In the genomic region with DNA sequence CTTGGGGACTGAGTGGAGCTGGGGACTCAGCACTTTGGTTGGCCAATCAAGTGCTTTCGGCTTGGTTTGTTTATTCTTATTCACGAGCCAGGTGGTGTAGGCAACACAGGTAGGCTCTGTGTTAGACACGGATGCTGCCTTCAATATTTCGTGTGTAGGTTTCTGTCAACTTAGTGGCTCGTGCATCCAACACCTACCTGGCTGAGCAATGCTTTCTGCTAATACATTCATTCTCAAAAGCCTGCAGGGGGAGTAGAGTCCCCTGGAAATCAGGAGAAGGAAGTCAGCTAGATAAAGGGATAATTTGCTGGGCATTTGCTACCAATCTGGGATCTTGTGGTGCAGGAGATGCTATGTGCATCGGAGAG, we compare ENCODE assay signal across 8 mouse cellular contexts. TPM values are rescaled to one million over a fixed set of nuclear protein-coding genes. Genes with fewer than 3 reads are reported as not detected.
DNase-seq lines count a peak whose midpoint lies in the region; ATAC-seq and TF ChIP-seq lines count a peak whose summit lies in the region.

No protein-coding gene starts in this region.

- peak; percentile 52 for DNase-seq in embryo, embryonic 10.5 days (ENCODE audit: low spot score)
- no peak for DNase-seq in embryo, embryonic 9.5 days (ENCODE audit: extremely low spot score)
- DNase-seq in testis, postnatal 10 days (ENCODE audit: low spot score): no peak
- no peak for DNase-seq in limb, embryonic 14.5 days (ENCODE audit: low spot score)
- DNase-seq in urinary bladder, postnatal 25 days (ENCODE audit: low spot score): no peak
- DNase-seq in cerebellum, adult 18-20 months: no peak
- DNase-seq in adrenal gland, postnatal 36 days: no peak

- no peak for TF ChIP-seq POLR2A in testis, adult 2 months (IDR thresholded peaks at IDR 0.05; ENCODE audit: control insufficient read depth, low read depth, low read length)
- TF ChIP-seq POLR2A in limb, embryonic 14.5 days (IDR thresholded peaks at IDR 0.05; ENCODE audit: borderline replicate concordance, extremely low read depth, insufficient read depth, insufficient read length): no peak

- no peak for ATAC-seq in limb, embryonic 14.5 days (ENCODE audit: low FRiP score, low read depth)

- no peak for TF ChIP-seq CTCF in testis, adult 2 months (IDR thresholded peaks at IDR 0.05; ENCODE audit: control insufficient read depth, insufficient read depth, insufficient replicate concordance, low read depth, low read length)

- no peaks in the 10 kb centered on the region for H3K36me3 ChIP-seq in testis, adult 2 months (ENCODE audit: control insufficient read depth, insufficient read depth, low read length)
- H3K36me3 ChIP-seq in limb, embryonic 14.5 days (ENCODE audit: control insufficient read depth, insufficient read depth, low read length): no peaks in the 10 kb centered on the region

- no peak overlapping the region for H3K27ac ChIP-seq in testis, adult 2 months (ENCODE audit: control insufficient read depth, insufficient read depth, low read depth, low read length)
- no peak overlapping the region; the same call in 1 of the 2 replicates for H3K27ac ChIP-seq in limb, embryonic 14.5 days (replicated peaks; ENCODE audit: low read depth, low read length)

- 30% methylated on average over 6 of the region's 6 CpGs for WGBS in limb, embryonic 14.5 days

- H3K9ac ChIP-seq in limb, embryonic 14.5 days (ENCODE audit: low read depth, low read length, severe bottlenecking): peak overlapping the region; percentile 80; the same call in 1 of the 2 replicates

- peaks cover 9% of the 10 kb centered on the region for H3K4me1 ChIP-seq in testis, adult 2 months (ENCODE audit: control insufficient read depth, insufficient read depth, low read length)
- peaks cover 5% of the 10 kb centered on the region; the same call in 1 of the 2 replicates for H3K4me1 ChIP-seq in limb, embryonic 14.5 days (ENCODE audit: control insufficient read depth, insufficient read depth, low read length)

- peak overlapping the region; percentile 100 for H3K4me2 ChIP-seq in limb, embryonic 14.5 days (replicated peaks; ENCODE audit: low read depth, low read length, severe bottlenecking)

- H3K9me3 ChIP-seq in limb, embryonic 14.5 days (ENCODE audit: control insufficient read depth, low read length): no peaks in the 10 kb centered on the region

- no peaks in the 10 kb centered on the region for H3K27me3 ChIP-seq in testis, adult 2 months (ENCODE audit: control insufficient read depth, insufficient read depth, low read length)
- H3K27me3 ChIP-seq in limb, embryonic 14.5 days (ENCODE audit: control insufficient read depth, insufficient read depth, low read length): no peaks in the 10 kb centered on the region

- H3K4me3 ChIP-seq in testis, adult 2 months (ENCODE audit: control insufficient read depth, low read depth, low read length): peak overlapping the region; percentile 83
- H3K4me3 ChIP-seq in limb, embryonic 14.5 days (replicated peaks; ENCODE audit: low read length): peak overlapping the region; percentile 63

RNA-seq across cellular contexts. Expression of a gene that starts 1.0 kb away (rescaled TPM):
- polyA plus RNA-seq in testis, adult 2 months (2012; rRNA removed): 2.3 and 2.4 TPM in 2 replicates
- 4.0 and 4.3 TPM in 2 replicates for polyA plus RNA-seq in limb, embryonic 14.5 days (2012; rRNA removed)
- polyA plus RNA-seq in limb, embryonic 14.5 days (2014; fragmentation: Nextera tagmentation; extraction: Ambion mirVana): 7.2 and 10.6 TPM in 2 replicates
- 10 to 100 TPM; 12.4 to 24.0 TPM for total RNA-seq in adrenal gland, postnatal 36 days (2021)

RNA-seq across cellular contexts. Expression of a gene that starts 13.8 kb away (rescaled TPM):
- 0.07 and 0.12 TPM in 2 replicates for polyA plus RNA-seq in testis, adult 2 months (2012; rRNA removed)
- 0.46 and 0.55 TPM in 2 replicates for polyA plus RNA-seq in limb, embryonic 14.5 days (2012; rRNA removed)
- polyA plus RNA-seq in limb, embryonic 14.5 days (2014; fragmentation: Nextera tagmentation; extraction: Ambion mirVana): 0.66 and 0.91 TPM in 2 replicates
- total RNA-seq in adrenal gland, postnatal 36 days (2021): 10 to 100 TPM; 17.5 to 31.9 TPM

RNA-seq across cellular contexts. Expression of a gene that starts 55.0 kb away (rescaled TPM):
- 13.8 and 14.0 TPM in 2 replicates for polyA plus RNA-seq in testis, adult 2 months (2012; rRNA removed)
- polyA plus RNA-seq in limb, embryonic 14.5 days (2012; rRNA removed): 34.6 and 37.4 TPM in 2 replicates
- 32.8 and 33.3 TPM in 2 replicates for polyA plus RNA-seq in limb, embryonic 14.5 days (2014; fragmentation: Nextera tagmentation; extraction: Ambion mirVana)
- total RNA-seq in adrenal gland, postnatal 36 days (2021): 10 to 100 TPM; 20.9 to 23.6 TPM
